Mouse (Mus musculus) stomach, postnatal 0 days (tissue): Measurements from ENCODE around the gene Creg1. TPM values are rescaled to one million over a fixed set of nuclear protein-coding genes. Genes with fewer than 3 reads are reported as not detected.

Experiments used
- ATAC-seq: fragments of 200-750 bp; cut with Nextera tagmentation; 2 replicates; pipeline ENCODE4 v1.8.0; 2017; ENCODE audit not compliant: low FRiP score, low TSS enrichment
- DNase-seq: peaks from one replicate; pipeline ENCODE4 v3.0.0-alpha.2; 2016; ENCODE audit warnings: low spot score
- H3K27ac ChIP-seq: fragments of 300-500 bp; sonication (generic); replicated peaks from 2 replicates; pipeline ENCODE4 v1.5.1; 2014; ENCODE audit warnings: mild to moderate bottlenecking, control low read depth
- H3K27me3 ChIP-seq: fragments of 300-500 bp; sonication (generic); 2 replicates; pipeline ENCODE4 v1.6.1; 2014; ENCODE audit warnings: low read length; ENCODE audit not compliant: control insufficient read depth, insufficient read depth
- H3K36me3 ChIP-seq: fragments of 300-500 bp; sonication (generic); 2 replicates; pipeline ENCODE4 v1.6.1; 2014; ENCODE audit warnings: low read length, mixed read lengths; ENCODE audit not compliant: control insufficient read depth, insufficient read depth
- H3K4me1 ChIP-seq: fragments of 300-500 bp; sonication (generic); replicated peaks from 2 replicates; pipeline ENCODE4 v1.6.1; 2014; ENCODE audit warnings: antibody characterized with exemption; ENCODE audit not compliant: control insufficient read depth, insufficient read depth
- H3K4me2 ChIP-seq: fragments of 300-500 bp; sonication (generic); replicated peaks from 2 replicates; pipeline ENCODE4 v1.6.1; 2014; ENCODE audit warnings: low read depth, mild to moderate bottlenecking, control low read depth, moderate library complexity
- H3K4me3 ChIP-seq: fragments of 300-500 bp; sonication (generic); 2 replicates; pipeline ENCODE4 v1.5.1; 2014; ENCODE audit warnings: low read depth, low read length, control low read depth
- H3K9ac ChIP-seq: fragments of 300-500 bp; sonication (generic); 2 replicates; pipeline ENCODE4 v1.6.1; 2014; ENCODE audit warnings: mild to moderate bottlenecking, low read length, control low read depth, mixed read lengths
- H3K9me3 ChIP-seq: fragments of 300-500 bp; sonication (generic); 2 replicates; pipeline ENCODE4 v1.6.1; 2016; ENCODE audit warnings: low read length; ENCODE audit not compliant: control insufficient read depth
- CTCF ChIP-seq: IDR thresholded peaks from 2 replicates; pipeline ENCODE4 v1.5.1; 2016; ENCODE audit warnings: antibody characterized with exemption, low read depth, mild to moderate bottlenecking, moderate library complexity
- EP300 ChIP-seq: optimal IDR thresholded peaks from 2 replicates; pipeline ENCODE3; 2016; ENCODE audit warnings: antibody characterized with exemption
- WGBS: fragments of 180-500 bp; shearing (Covaris S2); extraction: QIAGEN DNeasy Blood & Tissue Kit; methylation state at CpG from one replicate; pipeline ENCODE4 v1.1.7; 2014; 5-methylcytosine and 5-hydroxymethylcytosine counted together
- polyA plus RNA-seq: library from polyadenylated mRNA; unstranded; fragments of >200 nt; fragmentation: Nextera tagmentation; extraction: Ambion mirVana; gene quantifications from 2 replicates; pipeline ENCODE4 v1.2.1, GENCODE M21; 2015

Gene Creg1
- polyA plus RNA-seq, 1 experiment from 2014 or later = 139 TPM

- H3K36me3 ChIP-seq = no peaks in the 10 kb centered on the region
- no peak for TF ChIP-seq CTCF
- no peak for TF ChIP-seq EP300
- H3K4me1 ChIP-seq = no peaks in the 10 kb centered on the region
- no peak for DNase-seq
- no peak for ATAC-seq
- H3K9ac ChIP-seq = no peak overlapping the region
- no peak overlapping the region for H3K4me2 ChIP-seq
- H3K4me3 ChIP-seq = no peak overlapping the region
- WGBS = 15% methylated on average over 1 of the region's 1 CpGs
- H3K27me3 ChIP-seq = no peaks in the 10 kb centered on the region
- H3K9me3 ChIP-seq = no peaks in the 10 kb centered on the region
- H3K27ac ChIP-seq = no peak overlapping the region
Observed at GRCm38 (mm10) chr1:165730129-165730528, 33.4 kb upstream of the Creg1 start.

DNA sequence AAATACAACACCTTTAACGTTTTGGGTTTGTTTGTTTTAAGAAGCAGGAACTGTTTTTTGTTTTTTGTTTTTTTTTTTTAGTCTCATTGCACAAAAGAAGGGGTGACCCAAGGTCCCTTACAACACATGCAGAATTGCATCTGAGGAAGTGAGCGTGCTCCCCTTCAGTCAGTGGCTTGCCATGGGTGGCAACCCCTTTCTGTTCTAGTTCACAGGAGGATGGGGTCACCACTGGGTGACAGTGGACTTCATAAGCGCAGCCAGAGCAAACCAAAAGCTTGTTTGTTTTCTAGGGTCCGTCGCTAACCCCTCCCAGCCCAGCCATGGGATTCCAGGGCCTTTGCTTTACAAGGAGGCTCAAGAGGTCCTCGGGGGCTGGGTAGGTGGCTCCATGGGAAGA is 32.0 kb upstream of the Creg1 start:
- WGBS = 50% methylated on average over 6 of the region's 6 CpGs
- H3K36me3 ChIP-seq = no peaks in the 10 kb centered on the region
- H3K4me1 ChIP-seq = no peaks in the 10 kb centered on the region
- no peak overlapping the region for H3K4me2 ChIP-seq
- H3K9me3 ChIP-seq = no peaks in the 10 kb centered on the region
- no peak for DNase-seq
- ATAC-seq = no peak
- TF ChIP-seq EP300 (no peak), CTCF (no peak)
- no peaks in the 10 kb centered on the region for H3K27me3 ChIP-seq
- no peak overlapping the region for H3K4me3 ChIP-seq
- no peak overlapping the region for H3K27ac ChIP-seq
- no peak overlapping the region for H3K9ac ChIP-seq

GRCm38 (mm10) chr1:165734840-165735239 is 28.7 kb upstream of the Creg1 start:
- Histone ChIP-seq H3K9ac (no peak overlapping the region), H3K9me3 (no peaks in the 10 kb centered on the region), H3K36me3 (no peaks in the 10 kb centered on the region), H3K27me3 (no peaks in the 10 kb centered on the region), H3K4me1 (no peaks in the 10 kb centered on the region), H3K4me3 (no peak overlapping the region), H3K4me2 (no peak overlapping the region), H3K27ac (no peak overlapping the region)
- TF ChIP-seq EP300 (no peak), CTCF (no peak)
- WGBS = 94% methylated on average over 2 of the region's 2 CpGs
- DNase-seq (no peak), ATAC-seq (no peak)

- Histone ChIP-seq H3K27ac (no peak overlapping the region), H3K4me2 (peak overlapping the region; percentile 23; the same call in 1 of the 2 replicates)
- 22% methylated on average over 20 of the region's 20 CpGs for WGBS
Observed at GRCm38 (mm10) chr1:165735826-165736818, 27.4 kb upstream of the Creg1 start.

DNA sequence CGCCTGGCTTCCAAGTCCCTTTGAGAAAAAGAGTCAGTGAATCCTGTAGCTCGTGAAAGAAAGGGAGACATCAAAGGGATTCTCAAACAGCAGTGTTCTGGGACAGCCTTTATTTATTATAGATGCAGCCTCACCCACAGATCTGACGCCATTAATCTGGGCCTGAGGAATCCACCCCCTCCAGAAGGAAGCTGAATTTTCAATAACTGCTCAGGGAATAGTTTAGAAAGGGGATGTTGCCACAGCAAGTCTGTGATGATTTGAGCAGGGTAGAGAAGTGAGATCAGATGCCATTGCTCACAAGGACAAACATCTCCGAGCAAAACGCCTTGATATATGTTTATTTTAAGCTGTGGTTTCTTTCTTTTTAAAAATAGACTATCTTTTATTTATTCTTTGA is 26.1 kb upstream of the Creg1 start:
- H3K27ac ChIP-seq = no peak overlapping the region
- H3K4me3 ChIP-seq = no peak overlapping the region
- H3K9me3 ChIP-seq = no peaks in the 10 kb centered on the region
- H3K36me3 ChIP-seq = no peaks in the 10 kb centered on the region
- no peaks in the 10 kb centered on the region for H3K4me1 ChIP-seq
- no peak overlapping the region for H3K4me2 ChIP-seq
- ATAC-seq = no peak
- no peaks in the 10 kb centered on the region for H3K27me3 ChIP-seq
- TF ChIP-seq CTCF (no peak), EP300 (no peak)
- no peak overlapping the region for H3K9ac ChIP-seq
- no peak for DNase-seq
- WGBS = 36% methylated on average over 5 of the region's 5 CpGs

More at GRCm38 (mm10) chr1:165735826-165736818, 27.4 kb upstream of the Creg1 start:
- no peak for TF ChIP-seq EP300
- peak; percentile 99 for TF ChIP-seq CTCF
- Histone ChIP-seq H3K36me3 (no peaks in the 10 kb centered on the region), H3K9ac (no peak overlapping the region), H3K4me3 (no peak overlapping the region), H3K4me1 (no peaks in the 10 kb centered on the region), H3K9me3 (no peaks in the 10 kb centered on the region), H3K27me3 (no peaks in the 10 kb centered on the region)
- DNase-seq (peak; percentile 82), ATAC-seq (peak; percentile 78; the same call in 1 of the 2 replicates)

GRCm38 (mm10) chr1:165737867-165738266 is 25.7 kb upstream of the Creg1 start:
- Histone ChIP-seq H3K4me1 (no peaks in the 10 kb centered on the region), H3K36me3 (no peaks in the 10 kb centered on the region), H3K27me3 (no peaks in the 10 kb centered on the region), H3K9me3 (no peaks in the 10 kb centered on the region), H3K9ac (no peak overlapping the region), H3K4me3 (no peak overlapping the region), H3K27ac (no peak overlapping the region), H3K4me2 (no peak overlapping the region)
- TF ChIP-seq CTCF (no peak), EP300 (no peak)
- 64% methylated on average over 3 of the region's 3 CpGs for WGBS
- ATAC-seq (no peak), DNase-seq (no peak)
